Mouse (Mus musculus): ENCODE data around the gene Olfr815. TPM values are rescaled to one million over a fixed set of nuclear protein-coding genes. Genes with fewer than 3 reads are reported as not detected.

Olfr815 gene
- polyA plus RNA-seq (2015; fragmentation: Nextera tagmentation; extraction: Ambion mirVana) = not detected in 2 replicates

GRCm38 (mm10) chr10:129905767-129906166 lies at the start of gene Olfr815:
TSS of gene Olfr815 (minus strand) at chr10:129905867.

GRCm38 (mm10) chr10:129949000-129949399 lies 43.3 kb upstream of the Olfr815 start, which contains the start of gene Olfr818:
TSS of gene Olfr818 (minus strand) at chr10:129949100.

GRCm38 (mm10) chr10:129915497-129915896 lies 9.8 kb upstream of the Olfr815 start, which contains the start of gene Olfr816:
TSS of gene Olfr816 (minus strand) at chr10:129915597.

GRCm38 (mm10) chr10:129879751-129880150 lies 25.9 kb downstream of the Olfr815 start, which contains the start of gene Olfr814:
TSS of gene Olfr814 (minus strand) at chr10:129879851.

GRCm38 (mm10) chr10:129855067-129855466 lies 50.6 kb downstream of the Olfr815 start, which contains the start of gene Olfr813:
TSS of gene Olfr813 (plus strand) at chr10:129855367.

Other genes starting within 250 kb of the Olfr815 start
- not detected in 2 replicates for gene Olfr800, start 248.2 kb downstream of the Olfr815 start, polyA plus RNA-seq (2015; fragmentation: Nextera tagmentation; extraction: Ambion mirVana)
- gene Olfr801, start 232.0 kb downstream of the Olfr815 start, polyA plus RNA-seq (2015; fragmentation: Nextera tagmentation; extraction: Ambion mirVana) = not detected in 2 replicates
- gene Olfr802, start 217.7 kb downstream of the Olfr815 start, polyA plus RNA-seq (2015; fragmentation: Nextera tagmentation; extraction: Ambion mirVana) = 0.04 and 0.08 TPM in 2 replicates
- gene Olfr803, start 211.6 kb downstream of the Olfr815 start, polyA plus RNA-seq (2015; fragmentation: Nextera tagmentation; extraction: Ambion mirVana) = not detected in 2 replicates
- gene Olfr804, start 202.7 kb downstream of the Olfr815 start, polyA plus RNA-seq (2015; fragmentation: Nextera tagmentation; extraction: Ambion mirVana) = not detected in 2 replicates
- gene Olfr805, start 176.5 kb downstream of the Olfr815 start, polyA plus RNA-seq (2015; fragmentation: Nextera tagmentation; extraction: Ambion mirVana) = not detected in 2 replicates
- not detected in 2 replicates for gene Olfr806, start 163.9 kb downstream of the Olfr815 start, polyA plus RNA-seq (2015; fragmentation: Nextera tagmentation; extraction: Ambion mirVana)
- not detected in 2 replicates for gene Olfr807, start 148.1 kb downstream of the Olfr815 start, polyA plus RNA-seq (2015; fragmentation: Nextera tagmentation; extraction: Ambion mirVana)
- gene Olfr808, start 140.4 kb downstream of the Olfr815 start, polyA plus RNA-seq (2015; fragmentation: Nextera tagmentation; extraction: Ambion mirVana) = not detected in 2 replicates
- not detected in 2 replicates for gene Olfr809, start 131.2 kb downstream of the Olfr815 start, polyA plus RNA-seq (2015; fragmentation: Nextera tagmentation; extraction: Ambion mirVana)
- gene Olfr810, start 111.0 kb downstream of the Olfr815 start, polyA plus RNA-seq (2015; fragmentation: Nextera tagmentation; extraction: Ambion mirVana) = not detected in 2 replicates
- not detected in 2 replicates for gene Olfr811, start 101.5 kb downstream of the Olfr815 start, polyA plus RNA-seq (2015; fragmentation: Nextera tagmentation; extraction: Ambion mirVana)
- gene Olfr812, start 59.8 kb downstream of the Olfr815 start, polyA plus RNA-seq (2015; fragmentation: Nextera tagmentation; extraction: Ambion mirVana) = not detected in 2 replicates
- not detected in 2 replicates for gene Olfr813, start 50.5 kb downstream of the Olfr815 start, polyA plus RNA-seq (2015; fragmentation: Nextera tagmentation; extraction: Ambion mirVana)
- not detected in 2 replicates for gene Olfr814, start 26.0 kb downstream of the Olfr815 start, polyA plus RNA-seq (2015; fragmentation: Nextera tagmentation; extraction: Ambion mirVana)
- not detected in 2 replicates for gene Olfr816, start 9.7 kb upstream of the Olfr815 start, polyA plus RNA-seq (2015; fragmentation: Nextera tagmentation; extraction: Ambion mirVana)
- gene Olfr818, start 43.2 kb upstream of the Olfr815 start, polyA plus RNA-seq (2015; fragmentation: Nextera tagmentation; extraction: Ambion mirVana) = not detected in 2 replicates
- gene Olfr819, start 61.4 kb upstream of the Olfr815 start, polyA plus RNA-seq (2015; fragmentation: Nextera tagmentation; extraction: Ambion mirVana) = not detected in 2 replicates
- gene Olfr247, start 70.3 kb upstream of the Olfr815 start, polyA plus RNA-seq (2015; fragmentation: Nextera tagmentation; extraction: Ambion mirVana) = not detected in 2 replicates
- not detected in 2 replicates for gene Gm10310, start 79.2 kb upstream of the Olfr815 start, polyA plus RNA-seq (2015; fragmentation: Nextera tagmentation; extraction: Ambion mirVana)
- not detected in 2 replicates for gene Olfr820, start 106.8 kb upstream of the Olfr815 start, polyA plus RNA-seq (2015; fragmentation: Nextera tagmentation; extraction: Ambion mirVana)
- gene Olfr821, start 124.5 kb upstream of the Olfr815 start, polyA plus RNA-seq (2015; fragmentation: Nextera tagmentation; extraction: Ambion mirVana) = not detected in 2 replicates
- not detected in 2 replicates for gene Olfr822, start 165.3 kb upstream of the Olfr815 start, polyA plus RNA-seq (2015; fragmentation: Nextera tagmentation; extraction: Ambion mirVana)
- not detected in 2 replicates for gene Olfr823, start 209.5 kb upstream of the Olfr815 start, polyA plus RNA-seq (2015; fragmentation: Nextera tagmentation; extraction: Ambion mirVana)
- gene Olfr824, start 224.1 kb upstream of the Olfr815 start, polyA plus RNA-seq (2015; fragmentation: Nextera tagmentation; extraction: Ambion mirVana) = not detected in 2 replicates